Mouse (Mus musculus) cortical plate, adult 2 months (tissue): ENCODE data around the gene Ttk.

Experiments
- CTCF ChIP-seq: fragments of 200-500 bp; IDR thresholded peaks from 2 replicates; pipeline ENCODE4 v1.5.1; 2011; ENCODE audit warnings: mild to moderate bottlenecking, control low read depth, low read length; ENCODE audit not compliant: insufficient read depth; ENCODE audit errors: extremely low read depth
- POLR2A ChIP-seq: fragments of 200-500 bp; IDR thresholded peaks from 2 replicates; pipeline ENCODE4 v1.6.1; 2011; ENCODE audit warnings: mild to moderate bottlenecking, low read length, control low read depth; ENCODE audit not compliant: insufficient read depth; ENCODE audit errors: extremely low read depth

GRCm38 (mm10) chr9:83819188-83819587 is 15.3 kb upstream of the Ttk start:
- TF ChIP-seq POLR2A: no peak
- TF ChIP-seq CTCF: no peak
